Mouse (Mus musculus) hindlimb bud, embryonic 11.5 days (tissue): ENCODE data around the gene Olfml2b.
A peak's percentile ranks its signal among the peaks of the same experiment; 100 is the strongest.

ENCODE experiments used
- DNase-seq: peaks from one replicate; pipeline ENCODE4 v3.0.0-alpha.2; 2012; ENCODE audit warnings: low read depth, low spot score; ENCODE audit errors: extremely low spot score

Gene Olfml2b

DNA sequence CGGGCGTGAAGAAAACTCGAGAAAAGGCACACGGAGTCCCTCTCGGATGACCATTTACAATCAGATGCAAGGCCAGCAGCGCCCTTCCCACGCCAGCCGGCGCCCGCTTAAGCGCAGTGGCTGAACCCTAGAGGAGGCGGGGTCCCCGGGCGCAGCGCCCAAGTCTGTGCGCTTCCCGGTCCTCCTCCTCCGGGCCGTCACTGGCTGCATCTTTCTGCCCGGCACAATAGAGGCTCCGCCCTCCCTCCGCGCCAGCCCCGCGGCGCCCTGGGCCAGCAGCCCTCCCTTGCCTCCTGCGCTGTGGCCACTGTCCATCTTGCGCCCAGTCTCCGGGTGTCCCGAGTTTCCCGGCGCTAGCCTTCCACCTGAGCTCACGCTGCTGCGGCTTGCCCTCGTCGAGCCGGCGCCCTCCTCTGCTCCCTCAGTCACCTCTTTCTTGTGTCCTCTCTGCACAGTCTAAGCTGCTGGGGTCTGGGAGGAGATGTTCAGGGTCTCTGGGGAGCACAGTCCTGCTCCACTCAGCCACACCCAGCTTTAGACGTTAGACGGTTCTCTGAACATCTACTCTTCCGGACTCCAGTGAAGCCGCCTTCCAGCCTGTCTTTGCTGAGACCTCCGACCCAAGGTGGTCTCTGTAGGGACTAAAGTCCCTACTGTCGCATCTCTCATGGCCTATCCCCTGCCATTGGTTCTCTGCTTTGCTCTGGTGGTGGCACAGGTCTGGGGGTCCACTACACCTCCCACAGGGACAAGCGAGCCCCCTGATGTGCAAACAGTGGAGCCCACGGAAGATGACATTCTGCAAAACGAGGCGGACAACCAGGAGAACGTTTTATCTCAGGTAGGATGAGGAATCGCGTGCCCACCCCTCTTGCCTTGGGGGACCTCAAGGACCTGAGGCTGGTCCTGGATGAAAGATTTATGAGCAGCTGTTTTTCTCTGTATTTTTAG, at the start of gene Olfml2b:
Olfml2b (plus strand) TSS at position 278 of the 951 bp plus-strand sequence.
- no peak for DNase-seq

DNA sequence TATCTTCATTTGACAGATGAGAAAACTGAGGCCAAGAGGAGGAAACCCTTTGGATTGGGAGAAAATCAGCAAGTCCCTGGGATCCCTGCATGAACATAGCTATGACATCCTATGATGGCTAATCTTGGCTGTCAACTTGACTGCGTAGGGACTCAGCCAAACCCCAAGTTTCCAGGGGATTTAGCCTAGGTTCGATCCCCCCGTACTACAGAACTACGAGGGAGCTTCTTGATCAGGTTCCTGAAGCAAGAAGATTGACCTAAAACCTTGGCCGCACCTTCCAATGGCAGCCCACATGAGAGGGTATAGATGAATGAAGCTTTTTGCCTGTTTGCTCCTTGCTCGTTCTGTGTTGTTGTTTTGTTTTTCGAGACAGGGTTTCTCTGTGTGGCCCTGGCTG, 49.8 kb upstream of the Olfml2b start:
- no peak for DNase-seq

DNA sequence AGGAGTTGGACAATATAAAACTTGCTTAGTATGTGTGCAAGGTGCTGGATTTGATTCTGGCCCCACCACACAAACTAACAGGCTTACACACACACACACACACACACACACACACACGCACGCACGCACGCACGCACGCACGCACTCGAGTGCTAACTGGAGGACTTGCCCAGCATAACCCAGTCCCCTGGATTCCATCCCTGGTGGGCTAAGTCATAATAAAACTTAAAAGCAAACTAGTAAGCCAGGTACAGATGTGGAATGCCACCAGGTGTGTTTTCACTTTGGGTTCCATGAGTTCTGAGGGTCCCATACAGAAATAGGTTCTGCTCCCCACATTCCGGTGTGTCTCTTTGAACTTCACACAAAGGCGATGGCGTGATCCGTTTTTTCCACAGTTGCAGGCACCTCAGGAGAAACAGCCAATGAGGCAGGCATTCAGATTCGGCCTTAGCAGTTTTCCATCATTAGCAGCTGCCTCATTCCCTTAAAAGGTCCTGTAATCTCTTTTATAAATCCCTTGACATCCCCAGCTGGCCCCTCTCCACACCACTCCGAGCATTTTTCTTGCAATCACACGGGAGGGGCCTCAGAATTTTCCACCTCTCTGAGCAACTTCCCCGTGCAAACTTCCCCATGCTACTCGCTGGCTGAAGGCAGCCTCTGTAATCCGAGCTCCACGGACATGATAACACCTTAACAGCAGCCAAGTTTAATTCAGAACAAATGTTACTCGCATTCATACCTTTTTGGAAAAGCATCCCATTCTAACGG, 38.9 kb upstream of the Olfml2b start:
- no peak for DNase-seq

DNA sequence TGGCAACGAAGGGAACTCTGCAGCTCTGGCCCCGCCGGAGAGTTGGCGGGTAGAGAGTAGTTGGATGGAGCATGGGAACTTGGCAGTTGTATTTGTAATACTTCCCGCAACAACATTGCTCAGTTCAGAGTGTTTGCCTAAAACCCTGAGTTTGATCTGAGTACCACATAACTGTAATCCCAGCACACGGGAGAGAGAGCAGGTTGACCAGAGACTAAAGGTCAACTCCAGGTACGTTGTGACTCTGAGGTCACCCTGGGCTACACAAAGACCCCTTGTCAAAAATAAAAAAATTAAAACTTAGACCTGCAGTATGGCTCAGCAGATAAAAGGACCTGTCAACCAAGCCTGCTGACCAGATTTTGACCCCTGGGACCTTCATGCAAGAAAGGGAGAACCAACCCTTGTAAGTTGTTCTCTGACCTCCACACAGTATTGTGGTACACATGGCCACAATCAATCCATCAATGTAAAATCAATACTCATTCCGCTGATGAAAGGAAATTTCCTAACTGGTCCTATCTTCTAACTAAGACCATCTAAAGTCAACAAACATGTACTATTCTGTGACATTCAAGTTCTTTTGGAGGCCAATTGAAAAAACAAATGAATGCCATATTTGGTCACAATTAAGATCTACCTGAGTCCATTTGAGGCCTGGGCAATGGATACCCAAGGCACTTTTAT, 37.0 kb upstream of the Olfml2b start:
- no peak for DNase-seq

DNA sequence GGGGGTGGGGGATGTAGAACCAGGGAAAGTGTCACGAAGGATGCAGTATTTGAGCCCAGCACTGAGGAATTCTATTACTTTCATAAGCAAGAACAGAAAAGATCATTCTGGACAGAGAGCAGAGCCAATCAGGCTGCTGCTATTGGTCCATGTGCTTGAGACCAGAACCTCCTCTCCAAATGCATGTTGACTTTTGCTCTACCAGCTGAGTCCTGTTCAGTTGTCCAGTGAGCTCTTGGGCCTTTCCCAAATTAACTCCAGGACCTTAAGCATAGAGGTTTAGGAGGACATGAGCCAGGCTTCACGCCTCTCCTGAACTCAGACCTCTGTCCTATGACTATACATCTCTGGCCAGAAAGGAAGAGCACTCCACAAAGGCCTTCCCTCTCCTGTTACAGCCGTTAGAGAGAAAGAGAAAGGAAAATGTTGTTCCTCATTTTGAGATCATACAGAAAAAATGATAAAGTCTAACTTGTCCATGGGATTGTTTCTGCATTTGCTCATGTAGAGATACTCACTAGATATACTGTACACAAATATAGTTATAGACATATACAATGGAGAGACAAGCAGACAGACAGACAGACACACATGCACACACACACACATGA, 35.8 kb upstream of the Olfml2b start:
- no peak for DNase-seq

DNA sequence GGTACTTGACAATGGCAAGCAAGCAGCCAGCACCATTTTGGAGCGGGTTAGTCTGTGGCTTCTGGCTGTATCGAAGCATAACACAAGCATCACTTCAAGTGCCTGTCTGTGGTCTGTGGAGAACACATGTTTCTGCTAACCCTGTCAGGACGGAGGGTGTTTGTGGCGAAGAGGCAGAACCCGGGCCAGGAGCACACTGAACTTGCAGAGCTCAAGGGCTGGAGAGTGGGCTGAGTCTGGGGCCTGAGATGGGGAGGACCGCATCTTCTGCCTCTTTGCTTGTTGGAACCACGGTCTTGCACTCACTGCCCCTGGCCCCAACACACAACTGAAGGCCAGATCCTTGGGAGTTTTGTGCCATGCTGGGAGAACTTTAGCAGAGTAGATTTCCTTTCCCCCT, 34.5 kb upstream of the Olfml2b start:
- no peak for DNase-seq

DNA sequence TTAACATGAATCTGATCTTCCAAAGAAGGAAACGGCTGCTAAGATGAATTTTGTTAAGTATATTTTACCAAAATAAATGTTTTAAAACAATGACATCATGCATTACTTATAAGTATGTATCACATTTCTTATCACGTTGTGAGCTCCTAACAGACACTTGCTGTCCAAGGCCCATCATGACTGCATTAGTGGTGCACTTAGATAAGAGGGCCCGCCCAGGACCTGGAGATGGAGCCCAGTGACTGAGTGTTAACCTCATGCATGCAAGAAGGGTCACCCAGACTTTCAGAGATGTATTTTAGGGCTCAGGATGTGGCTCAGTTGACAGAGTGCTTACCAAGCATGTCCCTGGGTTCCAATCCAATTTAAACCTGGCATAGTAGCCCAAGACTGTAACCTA, 34.0 kb upstream of the Olfml2b start:
- no peak for DNase-seq

DNA sequence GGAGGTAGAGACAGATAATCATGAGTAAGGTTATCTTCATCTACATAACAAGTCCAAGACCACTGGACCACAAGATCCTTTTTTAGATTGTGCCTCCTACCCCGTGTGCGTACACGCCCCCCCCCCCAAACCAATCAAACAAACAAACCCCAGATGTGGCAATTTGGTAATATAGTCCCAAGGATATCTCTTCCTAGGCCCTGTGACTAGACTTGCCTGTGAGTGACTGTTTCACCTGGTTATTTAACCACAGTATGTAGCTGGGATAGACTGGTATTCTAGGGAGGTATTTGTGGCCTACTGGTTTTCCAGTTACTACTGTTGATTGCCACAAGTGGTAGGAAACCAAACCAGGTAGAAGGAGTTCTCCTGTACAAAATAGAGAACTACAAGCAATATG, 33.6 kb upstream of the Olfml2b start:
- no peak for DNase-seq

DNA sequence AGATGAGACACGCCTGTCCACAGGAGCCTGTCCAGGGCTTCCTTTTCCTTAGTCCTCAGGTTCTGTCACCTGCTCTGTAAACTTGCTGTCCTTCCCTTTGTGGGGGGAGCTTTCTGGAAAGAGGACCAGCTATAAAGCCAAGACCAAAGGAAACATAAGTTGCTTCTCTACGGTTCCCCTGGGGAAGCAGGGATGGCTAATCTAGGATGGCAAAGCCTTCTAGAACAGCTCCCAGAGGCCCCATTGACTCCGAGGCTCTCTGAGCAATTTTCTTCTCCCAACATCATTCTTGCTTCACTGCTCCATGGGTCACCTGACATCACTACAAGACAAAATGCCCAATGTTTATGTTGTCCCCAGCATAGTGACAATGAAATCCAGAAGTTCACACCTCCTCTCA, 32.7 kb upstream of the Olfml2b start:
- no peak for DNase-seq

DNA sequence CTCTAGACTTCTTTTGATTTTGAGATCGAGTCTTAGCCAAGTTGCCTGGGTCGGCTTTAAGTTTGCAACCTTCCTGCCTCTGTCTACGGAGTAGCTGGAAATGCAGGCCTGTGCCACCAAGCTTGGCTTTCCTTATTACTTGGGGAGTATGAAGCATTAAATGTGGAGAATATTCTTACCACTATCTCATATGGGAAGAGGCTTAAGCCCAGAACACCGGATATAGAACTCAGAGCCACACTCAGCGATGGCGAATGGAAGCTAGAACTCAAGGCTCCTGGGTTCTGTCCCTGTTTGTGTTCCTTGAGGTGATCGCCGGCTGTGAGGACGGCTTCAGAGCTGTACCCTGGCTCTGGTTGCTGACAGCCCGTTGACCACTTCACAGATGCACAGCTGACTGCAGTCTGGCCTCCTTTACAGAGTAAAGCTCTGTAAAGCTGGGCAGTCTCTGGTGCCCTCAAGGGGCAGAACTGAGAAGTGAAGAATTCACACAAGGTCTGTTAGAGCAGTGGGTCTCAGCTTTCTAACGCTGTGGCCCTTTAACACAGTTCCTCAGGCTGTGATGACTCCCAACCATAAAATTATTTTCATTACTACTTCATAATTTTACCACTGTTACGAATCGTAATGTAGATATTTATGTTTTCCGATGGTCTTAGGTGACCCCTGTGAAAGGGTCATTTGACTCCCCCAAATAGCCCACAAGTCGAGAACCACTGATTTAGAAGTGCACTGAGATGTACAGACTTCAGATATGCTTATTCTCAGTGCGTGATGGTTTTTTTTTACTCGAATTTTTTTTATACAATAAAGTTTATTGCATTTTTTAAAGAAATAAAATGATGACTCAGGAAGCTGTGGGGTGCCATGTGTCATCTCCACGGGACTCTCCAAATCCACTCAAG, 31.1 kb upstream of the Olfml2b start:
- peak; percentile 64 for DNase-seq

DNA sequence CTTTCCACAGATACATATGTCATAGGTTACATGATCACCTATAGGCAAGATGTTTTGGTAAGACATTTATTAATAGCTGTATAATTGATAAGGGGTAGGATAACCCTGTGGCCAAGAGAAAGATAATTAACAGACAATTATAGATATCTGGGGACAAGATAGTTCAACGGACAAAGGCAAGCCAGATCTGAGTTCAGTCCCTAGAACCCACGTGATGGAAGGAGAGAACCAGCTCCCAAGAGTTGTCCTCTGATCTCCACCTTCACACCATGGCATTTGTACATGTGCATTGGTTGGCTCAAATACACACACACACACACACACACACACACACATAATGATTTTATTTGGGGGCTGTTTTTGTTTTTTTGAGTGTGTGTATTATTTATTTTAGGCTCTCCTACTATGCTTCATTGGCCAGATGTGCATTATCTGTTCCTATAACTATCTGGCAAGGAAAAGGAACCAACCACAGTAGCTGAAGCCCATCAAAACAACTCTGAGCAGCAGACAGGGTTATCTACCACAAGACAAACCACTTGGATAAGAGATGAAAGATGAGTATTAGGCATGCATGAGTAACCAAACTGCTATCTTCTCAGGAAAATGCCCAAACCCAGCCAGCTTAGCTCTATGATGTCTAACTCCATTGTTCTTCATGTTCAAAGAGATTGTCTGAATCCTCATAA, 24.5 kb upstream of the Olfml2b start:
- no peak for DNase-seq

DNA sequence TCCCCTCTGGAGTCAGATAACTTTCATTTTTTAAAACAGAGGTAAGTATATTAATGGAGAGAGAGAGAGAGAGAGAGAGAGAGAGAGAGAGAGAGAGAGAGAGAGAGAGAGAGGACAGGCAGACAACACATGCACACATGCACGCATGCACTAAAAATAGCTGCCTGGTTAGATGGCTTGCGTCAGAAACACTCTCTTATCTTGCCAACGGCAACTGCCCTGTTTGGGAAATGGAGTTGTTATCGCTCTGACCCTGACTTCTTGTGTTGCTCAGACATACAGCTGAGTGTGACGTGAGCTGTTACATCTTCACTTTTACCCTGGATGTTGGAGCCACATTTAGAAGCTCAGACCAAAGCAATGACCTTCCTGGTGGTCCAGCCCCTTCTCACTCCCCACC, 21.4 kb upstream of the Olfml2b start:
- DNase-seq = no peak

DNA sequence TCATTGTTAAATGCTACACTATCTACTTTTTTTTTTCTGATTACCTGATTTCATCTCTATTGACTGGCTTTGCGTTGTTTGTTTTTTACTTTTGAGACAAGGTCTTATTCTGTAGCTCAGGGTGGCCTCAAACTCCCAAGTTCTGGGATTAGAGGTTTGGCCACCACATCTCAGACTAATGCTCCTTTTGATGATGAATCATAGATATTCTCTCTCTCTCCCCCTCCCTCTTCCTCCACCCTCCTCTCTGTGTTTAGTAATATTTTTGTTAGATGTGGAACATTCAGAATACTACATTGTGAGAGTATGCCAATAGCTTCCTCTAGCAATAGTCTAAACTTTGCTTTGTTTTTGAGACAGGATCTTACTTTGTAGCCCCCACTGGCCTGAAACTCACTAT, 20.9 kb upstream of the Olfml2b start:
- no peak for DNase-seq

DNA sequence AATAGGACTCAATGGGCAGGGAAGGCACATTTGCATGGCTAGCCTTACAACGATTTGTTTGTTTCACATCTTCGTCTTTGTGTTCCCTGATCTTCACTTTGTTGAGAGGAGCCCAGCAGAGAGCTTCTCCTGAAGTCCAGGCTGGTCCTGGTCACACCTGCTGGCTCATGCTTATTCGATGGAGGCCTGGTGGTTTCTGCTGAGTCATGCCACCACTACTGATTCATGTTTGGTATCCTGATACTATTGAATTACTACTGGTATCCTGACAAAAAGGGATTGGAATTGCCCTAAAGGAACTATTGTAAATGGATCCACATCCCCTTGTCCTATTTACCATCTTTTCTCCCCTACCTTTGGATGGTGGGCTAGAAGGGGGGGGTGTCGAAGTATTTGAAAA, 13.8 kb upstream of the Olfml2b start:
- DNase-seq = no peak

DNA sequence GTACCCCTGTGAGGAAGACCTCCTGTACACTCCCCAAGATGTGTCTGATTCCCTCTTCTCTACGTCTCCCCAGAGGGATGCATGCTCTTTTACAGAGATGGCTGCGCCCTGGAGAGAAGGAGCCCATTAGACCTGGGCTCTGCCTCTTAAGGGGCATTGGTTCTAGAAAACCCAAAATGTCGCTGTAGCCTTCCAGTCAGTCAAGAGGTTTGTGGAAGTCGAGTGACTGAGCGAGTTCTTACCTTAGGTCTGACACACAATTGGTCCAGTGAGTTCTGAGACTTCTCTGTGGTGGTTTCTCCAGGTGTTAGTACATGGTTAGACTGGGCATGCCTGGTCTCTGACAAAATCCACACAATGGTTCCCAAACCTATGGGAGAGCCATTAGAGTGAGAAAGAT, 12.8 kb upstream of the Olfml2b start:
- DNase-seq = no peak

DNA sequence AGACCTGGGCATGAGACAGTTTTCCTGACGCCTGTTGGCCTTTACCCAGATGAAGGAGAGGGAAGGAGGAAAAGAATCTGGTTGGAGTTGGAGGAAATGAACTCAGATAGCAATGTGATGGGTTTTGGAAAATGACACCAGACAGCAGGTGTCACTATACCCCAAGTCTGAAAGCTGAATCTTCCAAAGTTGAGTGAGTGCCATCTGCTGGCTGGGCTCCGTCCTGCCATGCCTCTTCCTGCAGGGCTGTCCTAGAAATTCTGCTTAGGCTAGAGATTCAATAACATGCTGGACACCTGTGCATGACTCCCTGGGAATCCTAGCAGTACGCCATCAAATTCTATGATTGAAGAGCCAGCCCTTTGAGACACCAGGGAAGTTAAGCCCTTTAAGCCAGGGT, 11.9 kb upstream of the Olfml2b start:
- DNase-seq = no peak

DNA sequence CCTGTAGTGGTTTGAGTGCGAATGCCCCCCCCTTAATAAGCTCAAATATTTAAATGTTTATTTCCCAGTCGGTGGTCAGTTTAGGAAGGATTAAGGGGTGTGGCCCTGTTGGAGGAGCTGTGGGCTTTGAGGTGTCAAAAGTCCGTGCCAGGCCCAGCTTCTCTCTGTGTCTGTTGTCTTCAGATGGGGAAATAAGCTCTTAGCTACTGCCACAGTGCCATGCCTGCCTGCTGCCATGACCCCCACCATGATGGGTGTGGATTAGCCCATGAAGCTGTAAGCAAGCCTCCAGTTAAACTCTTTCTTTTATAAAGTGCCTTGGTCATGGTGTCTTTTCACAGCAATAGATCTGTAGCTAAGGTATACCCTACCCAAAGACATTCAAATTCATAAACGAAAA, 11.5 kb upstream of the Olfml2b start:
- no peak for DNase-seq

DNA sequence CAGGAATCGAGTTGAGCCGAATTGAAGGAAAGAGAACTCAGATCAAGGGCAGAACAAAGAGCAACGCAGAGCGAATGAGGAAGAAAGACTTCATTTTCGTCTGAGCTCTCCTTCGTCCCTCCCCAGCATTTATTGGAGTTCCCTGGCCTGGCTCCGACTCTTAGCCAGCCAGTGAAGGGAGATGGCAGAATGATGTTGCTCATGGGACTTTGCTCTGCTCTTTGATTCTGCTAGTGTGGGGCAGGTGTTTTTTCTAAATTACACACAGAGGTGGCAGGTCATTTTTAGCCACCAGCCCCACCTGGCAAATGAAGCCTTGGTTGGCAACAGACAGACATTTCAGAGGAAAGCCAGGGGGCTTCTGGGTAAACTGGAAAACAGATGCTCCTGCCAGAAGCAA, 5.4 kb upstream of the Olfml2b start:
- no peak for DNase-seq

DNA sequence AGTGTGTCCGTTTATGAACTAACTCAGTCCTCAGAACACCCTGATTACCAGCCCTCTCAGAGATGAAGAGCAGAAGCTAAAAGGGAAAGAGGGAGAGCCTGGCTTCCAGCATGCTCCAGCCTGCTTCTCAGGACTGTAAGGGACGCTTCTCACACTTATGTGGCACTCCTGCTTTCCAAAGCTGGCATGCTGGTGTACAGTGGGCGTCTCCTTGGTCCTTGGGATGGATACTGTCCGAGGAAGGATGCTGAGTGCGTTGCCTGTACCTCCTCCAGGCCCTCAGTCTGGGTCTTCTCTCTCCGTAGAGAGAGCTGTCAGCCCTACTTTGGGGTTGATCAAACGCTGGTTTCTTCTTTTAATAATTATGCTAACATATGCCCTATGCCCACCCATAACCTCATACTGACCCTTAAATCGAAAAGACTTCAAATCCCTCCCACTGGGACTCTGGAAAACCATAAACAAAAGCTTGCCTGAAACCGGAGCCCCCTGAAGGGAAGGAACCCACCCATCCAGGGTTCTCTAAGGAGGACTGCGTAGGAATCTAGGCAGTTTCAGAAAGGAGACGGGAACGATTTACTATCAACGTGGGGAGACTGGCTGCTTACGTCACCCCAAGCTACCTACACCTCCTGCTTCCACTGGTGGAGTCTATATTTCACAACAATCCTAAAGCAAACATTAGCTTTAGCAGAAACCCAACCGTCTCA, 1.7 kb downstream of the Olfml2b start:
- DNase-seq = no peak
